Mouse (Mus musculus) lung, adult 2 months (tissue): ENCODE results near the gene Iqsec3.

ENCODE experiments used
- CTCF ChIP-seq: fragments of 200-500 bp; IDR thresholded peaks from 2 replicates; pipeline ENCODE4 v1.5.1; 2011; ENCODE audit warnings: mild to moderate bottlenecking, low read length, control low read depth; ENCODE audit not compliant: insufficient read depth
- POLR2A ChIP-seq: fragments of 200-500 bp; IDR thresholded peaks from 2 replicates; pipeline ENCODE4 v1.6.1; 2011; ENCODE audit warnings: low read depth, mild to moderate bottlenecking, control low read depth, low read length, borderline replicate concordance; ENCODE audit errors: extremely low read depth

DNA sequence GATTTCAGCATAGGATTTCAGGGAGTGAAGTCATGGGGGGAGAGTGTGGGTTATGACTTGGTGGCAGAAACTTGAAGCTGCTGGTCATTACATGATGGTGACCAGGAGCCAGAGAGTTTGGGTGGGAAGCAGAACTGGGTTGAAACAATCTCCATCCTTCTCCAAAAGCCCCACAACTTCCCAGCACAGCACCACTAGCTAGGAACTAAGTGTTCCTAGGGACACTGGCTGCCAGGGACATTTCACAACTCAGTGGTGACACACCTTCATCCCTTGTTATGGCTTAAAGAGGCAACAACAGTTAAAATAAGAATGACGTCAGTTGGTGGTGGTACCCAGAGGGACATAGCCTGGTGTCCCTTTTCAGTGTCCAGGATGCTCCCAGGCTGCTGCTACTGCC is 117.4 kb downstream of the Iqsec3 start:
- TF ChIP-seq POLR2A (no peak), CTCF (no peak)
